Mouse (Mus musculus) forebrain, embryonic 10.5 days (tissue): Measurements from ENCODE around the gene C530008M17Rik. TPM values are rescaled to one million over a fixed set of nuclear protein-coding genes. Genes with fewer than 3 reads are reported as not detected.
A peak's percentile ranks its signal among the peaks of the same experiment; 100 is the strongest.

ENCODE experiments used
- DNase-seq: peaks from one replicate; pipeline ENCODE4 v3.0.0-alpha.2; 2017; ENCODE audit warnings: low spot score; ENCODE audit errors: extremely low spot score
- H3K27ac ChIP-seq: fragments of 300-500 bp; sonication (generic); 2 replicates; pipeline ENCODE4 v1.5.1; 2016; ENCODE audit warnings: mild to moderate bottlenecking
- H3K27me3 ChIP-seq: fragments of 300-500 bp; sonication (generic); 2 replicates; pipeline ENCODE4 v1.6.1; 2016; ENCODE audit warnings: mild to moderate bottlenecking; ENCODE audit not compliant: poor library complexity, severe bottlenecking
- H3K36me3 ChIP-seq: fragments of 300-500 bp; sonication (generic); replicated peaks from 2 replicates; pipeline ENCODE4 v1.6.1; 2016; ENCODE audit warnings: mild to moderate bottlenecking, moderate library complexity
- H3K4me1 ChIP-seq: fragments of 300-500 bp; sonication (generic); 2 replicates; pipeline ENCODE4 v1.6.1; 2016
- H3K4me3 ChIP-seq: fragments of 300-500 bp; sonication (generic); 2 replicates; pipeline ENCODE4 v1.5.1; 2016; ENCODE audit warnings: mild to moderate bottlenecking, moderate library complexity
- H3K9me3 ChIP-seq: fragments of 300-500 bp; sonication (generic); 2 replicates; pipeline ENCODE4 v1.6.1; 2016; ENCODE audit warnings: mild to moderate bottlenecking, moderate library complexity
- WGBS: fragments of 180-500 bp; shearing (Covaris S2); methylation state at CpG from one replicate; pipeline ENCODE4 v1.1.7; 2016; 5-methylcytosine and 5-hydroxymethylcytosine counted together
- polyA plus RNA-seq: library from polyadenylated mRNA; unstranded; fragments of >200 nt; fragmentation: Nextera tagmentation; extraction: Ambion mirVana; gene quantifications from 2 replicates; pipeline ENCODE4 v1.2.1, GENCODE M21; 2016

C530008M17Rik gene
- polyA plus RNA-seq, 1 experiment from 2014 or later, result 31.6 TPM

DNA sequence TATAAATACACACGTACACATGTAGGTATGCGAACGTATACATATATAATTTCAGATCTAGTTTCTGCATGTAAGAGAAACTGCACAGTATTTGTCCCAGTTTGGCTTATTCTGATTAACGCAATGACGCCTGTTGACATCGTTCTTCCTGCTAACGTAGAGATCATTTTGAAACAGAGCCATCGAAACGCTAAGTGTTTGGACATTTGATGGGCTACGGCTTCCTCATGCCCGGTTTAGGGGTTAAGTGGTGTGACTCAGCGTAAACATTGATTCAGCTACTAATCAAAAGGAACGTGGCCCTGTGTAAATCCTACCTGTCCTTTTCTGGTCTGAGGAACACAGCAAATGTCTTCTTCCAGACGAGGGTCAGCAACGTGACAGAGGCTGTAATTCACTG, 113.3 kb downstream of the C530008M17Rik start:
- H3K4me1 ChIP-seq, result 0 out of 2 replicates have a peak, but pooled peaks cover 3% of the 10 kb centered on the region
- DNase-seq, result no peak
- peaks cover 68% of the 10 kb centered on the region for H3K36me3 ChIP-seq

DNA sequence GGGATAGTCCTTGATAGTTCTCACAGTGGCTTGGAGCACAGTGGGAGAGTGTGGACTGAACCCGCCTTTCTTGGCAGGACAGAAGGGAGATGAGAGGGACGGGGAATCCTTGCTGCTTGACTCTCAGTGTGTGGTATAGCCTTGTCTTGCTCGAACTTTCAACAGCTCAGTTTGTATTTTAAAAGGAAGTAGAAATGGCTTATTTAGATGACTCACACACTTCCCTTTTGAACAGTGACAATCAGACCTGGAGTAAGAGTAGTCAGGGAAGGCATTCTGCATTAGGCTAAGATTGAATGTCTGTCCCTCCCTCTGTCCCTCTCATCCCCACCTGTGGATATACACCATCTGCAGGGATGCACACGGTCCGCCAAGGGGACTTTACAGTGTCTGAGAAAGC, 115.1 kb downstream of the C530008M17Rik start:
- DNase-seq, result no peak
- Histone ChIP-seq H3K9me3 (no peaks in the 10 kb centered on the region), H3K27ac (no peak overlapping the region), H3K27me3 (no peaks in the 10 kb centered on the region), H3K4me1 (0 out of 2 replicates have a peak, but pooled peaks cover 3% of the 10 kb centered on the region), H3K36me3 (peaks cover 50% of the 10 kb centered on the region), H3K4me3 (no peak overlapping the region)
- WGBS, result 92% methylated on average over 5 of the region's 5 CpGs

More for the DNA sequence above, 113.3 kb downstream of the C530008M17Rik start:
- no peaks in the 10 kb centered on the region for H3K27me3 ChIP-seq
- H3K4me3 ChIP-seq, result no peak overlapping the region
- peaks cover 8% of the 10 kb centered on the region for H3K9me3 ChIP-seq
- no peak overlapping the region for H3K27ac ChIP-seq
- 96% methylated on average over 15 of the region's 15 CpGs for WGBS

DNA sequence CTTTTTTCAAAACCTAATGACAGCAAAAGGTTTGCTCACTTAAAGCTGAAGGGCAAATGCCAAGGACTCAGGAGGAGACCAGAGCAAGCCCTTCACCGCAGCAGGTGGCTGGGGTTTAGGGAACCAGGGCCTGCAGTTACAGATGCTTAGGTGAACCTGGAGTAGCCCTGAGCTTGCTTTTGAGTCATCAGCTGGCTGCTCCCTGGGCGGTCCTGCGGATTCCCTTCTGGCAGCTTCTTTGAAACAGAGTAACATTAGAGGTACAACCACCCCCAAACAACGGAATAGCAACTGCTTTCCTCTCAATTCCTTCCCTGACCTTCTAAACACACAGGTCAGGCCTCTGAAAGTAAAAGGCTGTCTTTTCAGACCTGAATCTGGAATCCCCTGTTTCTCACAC, 116.5 kb downstream of the C530008M17Rik start:
- no peaks in the 10 kb centered on the region for H3K27me3 ChIP-seq
- no peak overlapping the region for H3K27ac ChIP-seq
- 56% methylated on average over 4 of the region's 4 CpGs for WGBS
- H3K36me3 ChIP-seq, result peaks cover 35% of the 10 kb centered on the region
- 0 out of 2 replicates have a peak, but pooled peaks cover 3% of the 10 kb centered on the region for H3K4me1 ChIP-seq
- DNase-seq, result no peak
- H3K4me3 ChIP-seq, result no peak overlapping the region
- H3K9me3 ChIP-seq, result no peaks in the 10 kb centered on the region

DNA sequence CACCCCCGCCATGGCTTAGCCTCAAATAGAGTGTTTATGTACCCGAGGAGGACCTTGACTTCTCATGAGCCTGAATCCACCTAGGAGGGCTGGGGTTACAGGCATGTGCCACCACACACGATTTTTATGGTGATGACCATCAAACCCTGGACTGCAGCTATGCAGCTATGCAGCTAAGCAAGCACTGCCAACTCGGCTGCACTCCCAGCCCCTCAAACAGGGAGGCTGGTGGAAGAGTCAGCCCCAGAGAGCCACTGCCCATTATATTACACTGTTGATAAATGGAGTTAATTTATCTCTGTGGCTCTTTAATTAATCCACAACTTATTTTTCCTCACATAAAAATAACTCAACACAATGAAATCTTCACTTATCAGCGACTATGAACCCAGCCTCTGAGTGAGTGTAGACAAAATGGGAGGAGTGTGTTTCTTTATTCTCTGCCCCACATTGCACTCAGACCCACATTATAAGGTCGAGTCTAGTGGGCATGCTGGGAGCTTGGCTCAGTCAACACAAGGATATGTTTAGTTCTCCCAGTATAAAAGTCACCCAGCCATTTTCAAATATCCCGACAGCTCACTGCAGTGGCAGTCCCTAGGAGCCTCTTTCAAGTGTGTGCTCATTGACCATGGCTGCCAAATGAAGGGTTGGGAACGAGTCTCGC, 117.3 kb downstream of the C530008M17Rik start:
- Histone ChIP-seq H3K4me3 (no peak overlapping the region), H3K27me3 (no peaks in the 10 kb centered on the region), H3K36me3 (peaks cover 27% of the 10 kb centered on the region), H3K9me3 (no peaks in the 10 kb centered on the region), H3K27ac (no peak overlapping the region), H3K4me1 (peaks cover 4% of the 10 kb centered on the region)
- DNase-seq, result no peak
- 85% methylated on average over 9 of the region's 9 CpGs for WGBS

DNA sequence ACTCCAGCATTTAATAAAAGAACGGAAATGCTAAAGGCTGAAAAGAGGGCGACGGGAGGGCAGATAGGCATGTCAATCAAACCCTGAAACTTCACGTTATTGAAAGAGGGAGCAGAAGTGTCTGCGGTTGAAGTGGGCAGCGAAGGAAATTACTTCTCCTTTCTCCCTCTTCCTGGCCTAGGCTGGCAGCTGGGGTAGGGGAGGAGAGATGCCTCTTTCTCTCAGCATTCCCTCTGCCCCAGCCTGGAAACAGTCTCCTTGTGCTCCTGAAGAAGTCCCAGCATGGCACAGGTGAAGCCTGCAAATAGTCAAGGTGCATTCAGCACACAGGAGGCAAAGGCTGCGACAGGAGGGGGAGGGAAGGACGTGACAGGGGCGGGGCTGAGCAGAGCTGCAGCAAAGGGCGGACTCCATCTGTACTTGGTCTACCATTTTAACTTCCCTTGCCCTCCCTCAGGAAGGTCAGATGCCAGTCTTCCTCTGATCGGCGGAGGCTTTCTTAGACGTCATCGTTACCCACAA, 122.8 kb downstream of the C530008M17Rik start:
- no peak for DNase-seq
- H3K36me3 ChIP-seq, result peaks cover 3% of the 10 kb centered on the region; the same call in 1 of the 2 replicates
- peaks cover 45% of the 10 kb centered on the region for H3K4me1 ChIP-seq
- H3K9me3 ChIP-seq, result no peaks in the 10 kb centered on the region
- peak overlapping the region; percentile 78 for H3K27ac ChIP-seq
- H3K27me3 ChIP-seq, result no peaks in the 10 kb centered on the region
- 45% methylated on average over 14 of the region's 14 CpGs for WGBS
- no peak overlapping the region for H3K4me3 ChIP-seq

DNA sequence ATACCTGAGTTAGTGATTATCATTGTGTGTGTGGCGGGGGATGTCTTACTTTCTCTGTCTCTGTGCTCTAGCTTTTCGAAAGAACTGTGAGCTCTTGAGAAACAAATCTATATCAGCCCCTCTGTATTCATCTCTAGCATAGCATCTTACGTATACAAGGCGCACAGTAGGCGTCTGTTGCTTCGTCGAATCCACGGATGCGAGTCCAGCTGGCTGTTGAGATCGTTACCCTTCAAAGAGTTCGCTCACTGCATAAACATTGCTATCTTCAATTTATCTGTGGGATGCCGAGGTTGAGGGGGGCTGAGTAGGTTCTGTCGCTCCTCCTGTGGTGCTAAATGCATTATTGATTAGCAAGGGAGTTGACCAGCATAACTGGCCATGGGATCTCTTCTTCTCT, 125.6 kb downstream of the C530008M17Rik start:
- no peaks in the 10 kb centered on the region for H3K9me3 ChIP-seq

DNA sequence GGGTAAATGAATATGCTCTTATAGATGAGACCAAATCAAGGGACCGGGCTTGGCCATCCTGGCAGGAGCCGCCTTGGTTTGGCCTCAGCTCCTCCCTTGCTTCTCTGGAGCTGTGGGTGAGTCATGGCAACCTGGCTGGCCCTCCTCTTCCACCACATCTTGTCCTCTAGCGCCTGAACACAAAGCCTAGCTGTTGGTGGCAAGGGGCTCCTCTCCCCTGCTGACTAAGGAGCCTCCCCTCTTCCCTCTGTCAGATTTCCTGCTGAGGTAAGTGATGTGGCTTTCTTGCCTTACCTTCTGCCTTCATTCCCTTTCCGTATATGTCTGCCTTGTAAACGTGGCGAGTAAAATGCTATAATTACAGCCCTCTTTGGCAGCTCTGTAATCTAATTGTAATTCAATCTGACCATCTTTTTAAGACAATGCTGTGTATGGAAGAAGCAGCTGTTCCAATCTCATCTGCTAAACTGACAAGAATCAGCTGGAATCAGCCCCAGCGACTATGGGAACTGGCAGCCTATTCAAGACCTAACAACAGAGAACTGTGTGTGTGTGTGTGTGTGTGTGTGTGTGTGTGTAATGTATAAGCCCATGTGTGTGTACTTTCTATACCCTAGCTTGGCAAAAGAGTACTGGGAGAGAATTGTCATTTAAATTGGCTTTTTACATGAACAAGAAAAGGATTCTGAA, 126.2 kb downstream of the C530008M17Rik start:
- H3K27ac ChIP-seq, result peak overlapping the region; percentile 80
- no peaks in the 10 kb centered on the region for H3K27me3 ChIP-seq
- DNase-seq, result no peak
- WGBS, result 35% methylated on average over 7 of the region's 7 CpGs
- no peak overlapping the region; the same call in 1 of the 2 replicates for H3K4me3 ChIP-seq
- H3K9me3 ChIP-seq, result no peaks in the 10 kb centered on the region
- peaks cover 45% of the 10 kb centered on the region for H3K4me1 ChIP-seq
- peaks cover 16% of the 10 kb centered on the region for H3K36me3 ChIP-seq

More for the DNA sequence above, 125.6 kb downstream of the C530008M17Rik start:
- Histone ChIP-seq H3K27ac (peak overlapping the region; percentile 80), H3K36me3 (peaks cover 10% of the 10 kb centered on the region), H3K27me3 (no peaks in the 10 kb centered on the region), H3K4me1 (peaks cover 45% of the 10 kb centered on the region), H3K4me3 (no peak overlapping the region; the same call in 1 of the 2 replicates)
- DNase-seq, result no peak
- 84% methylated on average over 13 of the region's 13 CpGs for WGBS

DNA sequence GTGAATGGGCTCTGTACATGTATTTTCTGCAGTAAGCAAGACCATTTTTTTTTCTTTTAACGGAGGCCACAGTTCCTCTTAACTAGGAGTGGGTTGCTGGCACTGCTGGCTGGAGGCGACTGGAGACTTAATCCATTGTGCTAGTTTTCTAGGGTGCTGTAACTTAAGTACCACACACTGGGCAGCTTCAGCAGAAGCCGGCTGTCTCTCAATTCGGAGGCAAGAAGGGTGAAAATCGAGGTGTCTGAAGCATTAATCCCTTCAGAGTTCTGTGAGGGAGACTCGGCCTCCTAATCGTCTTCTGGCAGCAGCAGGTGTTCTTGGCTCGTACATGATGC, 126.8 kb downstream of the C530008M17Rik start:
- no peak overlapping the region for H3K4me3 ChIP-seq
- peaks cover 21% of the 10 kb centered on the region for H3K36me3 ChIP-seq
- H3K4me1 ChIP-seq, result peaks cover 45% of the 10 kb centered on the region
- peak overlapping the region; percentile 80; the same call in 1 of the 2 replicates for H3K27ac ChIP-seq
- 28% methylated on average over 8 of the region's 8 CpGs for WGBS
- no peak for DNase-seq
- no peaks in the 10 kb centered on the region for H3K27me3 ChIP-seq
- no peaks in the 10 kb centered on the region for H3K9me3 ChIP-seq

DNA sequence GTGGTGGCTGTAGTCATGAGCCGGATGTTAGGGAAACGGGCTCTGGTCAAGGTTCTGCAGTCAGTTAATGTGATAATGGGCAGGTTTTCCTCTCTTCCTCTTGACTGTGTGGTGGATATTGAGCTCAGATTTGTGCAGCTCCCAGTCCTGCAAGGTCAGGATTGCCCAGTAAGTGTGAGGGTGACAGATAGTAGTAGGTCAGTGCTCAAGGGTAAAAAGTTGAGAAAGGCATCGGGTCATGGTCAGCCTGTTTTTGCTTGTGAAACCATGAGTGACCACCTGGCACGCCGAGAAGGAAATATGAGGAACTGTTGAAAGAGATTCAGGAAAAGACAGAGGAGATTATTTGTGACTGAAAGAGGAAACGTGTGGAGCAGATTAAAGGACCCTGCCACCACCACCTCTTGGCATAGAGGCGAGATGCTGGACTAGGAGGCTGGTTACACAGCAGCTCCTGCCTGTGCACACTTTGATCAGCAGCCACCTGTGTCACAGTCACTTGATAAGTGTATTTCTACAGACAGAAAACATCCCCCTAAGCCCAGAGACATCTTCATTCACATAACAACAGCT, 127.9 kb downstream of the C530008M17Rik start:
- no peaks in the 10 kb centered on the region for H3K9me3 ChIP-seq
- WGBS, result 87% methylated on average over 7 of the region's 7 CpGs
- H3K36me3 ChIP-seq, result peaks cover 32% of the 10 kb centered on the region
- no peak overlapping the region for H3K4me3 ChIP-seq
- DNase-seq, result no peak
- H3K27me3 ChIP-seq, result no peaks in the 10 kb centered on the region
- peaks cover 38% of the 10 kb centered on the region for H3K4me1 ChIP-seq
- no peak overlapping the region for H3K27ac ChIP-seq

DNA sequence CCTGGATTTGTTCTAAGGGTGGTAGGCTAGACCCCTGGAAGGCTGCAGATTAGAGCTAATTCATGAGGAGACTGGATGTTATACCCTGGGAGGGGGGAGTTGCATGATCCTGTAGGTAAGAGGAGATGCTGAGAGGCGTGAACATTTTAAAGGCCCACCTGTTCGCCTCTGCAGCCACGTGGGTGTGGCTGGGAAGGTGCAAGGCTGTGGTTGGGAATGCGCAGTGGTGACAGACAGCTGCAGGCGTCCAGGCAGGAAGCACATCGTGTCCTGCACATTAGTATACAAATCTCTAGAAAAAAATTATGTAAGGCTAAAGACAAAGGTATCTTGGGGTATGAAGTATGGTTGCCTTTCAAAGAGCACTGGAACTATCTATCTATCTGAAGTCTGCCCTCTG, 128.7 kb downstream of the C530008M17Rik start:
- WGBS, result 86% methylated on average over 6 of the region's 6 CpGs
- DNase-seq, result no peak
- Histone ChIP-seq H3K4me1 (peaks cover 30% of the 10 kb centered on the region), H3K4me3 (no peak overlapping the region), H3K9me3 (no peaks in the 10 kb centered on the region), H3K27me3 (no peaks in the 10 kb centered on the region), H3K27ac (no peak overlapping the region), H3K36me3 (peaks cover 40% of the 10 kb centered on the region)

DNA sequence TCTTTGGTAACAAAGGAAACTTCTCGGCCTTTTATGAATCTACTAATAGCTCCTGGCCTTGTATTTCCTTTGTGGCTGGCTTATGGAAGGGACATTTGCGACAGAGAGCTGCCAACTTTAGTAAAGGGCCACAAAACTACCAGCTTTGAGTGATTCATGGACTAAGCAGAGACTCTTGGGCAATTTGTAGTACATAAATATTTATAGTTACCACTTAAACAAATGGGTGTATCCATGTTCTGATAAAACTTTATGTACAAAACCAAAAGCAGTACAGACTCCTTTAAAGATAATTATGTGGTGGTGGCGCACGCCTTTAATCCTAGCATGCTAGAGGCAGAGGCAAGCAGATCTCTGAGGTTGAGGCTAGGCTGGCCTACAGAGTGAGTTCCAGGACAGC, 133.6 kb downstream of the C530008M17Rik start:
- WGBS, result 91% methylated on average over 4 of the region's 4 CpGs
- Histone ChIP-seq H3K27ac (no peak overlapping the region), H3K9me3 (no peaks in the 10 kb centered on the region), H3K36me3 (peaks cover 78% of the 10 kb centered on the region), H3K27me3 (no peaks in the 10 kb centered on the region), H3K4me3 (no peak overlapping the region), H3K4me1 (no peaks in the 10 kb centered on the region)
- no peak for DNase-seq

DNA sequence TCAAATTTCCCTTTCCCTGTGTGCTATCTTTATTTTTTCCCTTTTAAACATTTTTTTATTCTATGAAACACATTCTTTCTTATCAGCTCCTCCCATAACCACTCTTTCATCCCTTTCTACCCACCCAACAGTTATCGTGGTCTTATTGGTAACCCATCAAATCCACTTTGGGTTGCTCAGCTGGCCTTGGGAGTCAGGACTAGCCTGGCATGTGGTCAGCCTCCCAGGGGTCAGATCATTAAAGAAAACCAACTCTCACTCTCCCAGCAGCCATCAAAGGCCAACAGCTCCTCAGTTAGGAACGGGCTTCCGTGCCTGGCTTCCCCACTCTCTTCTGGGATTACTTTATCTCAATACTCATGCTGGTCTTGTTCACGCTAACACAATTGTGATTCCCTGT, 135.0 kb downstream of the C530008M17Rik start:
- no peaks in the 10 kb centered on the region for H3K27me3 ChIP-seq
- H3K9me3 ChIP-seq, result no peaks in the 10 kb centered on the region
- 86% methylated on average over 4 of the region's 4 CpGs for WGBS
- H3K4me3 ChIP-seq, result no peak overlapping the region
- no peak for DNase-seq
- H3K27ac ChIP-seq, result no peak overlapping the region
- no peaks in the 10 kb centered on the region for H3K4me1 ChIP-seq
- peaks cover 78% of the 10 kb centered on the region for H3K36me3 ChIP-seq

DNA sequence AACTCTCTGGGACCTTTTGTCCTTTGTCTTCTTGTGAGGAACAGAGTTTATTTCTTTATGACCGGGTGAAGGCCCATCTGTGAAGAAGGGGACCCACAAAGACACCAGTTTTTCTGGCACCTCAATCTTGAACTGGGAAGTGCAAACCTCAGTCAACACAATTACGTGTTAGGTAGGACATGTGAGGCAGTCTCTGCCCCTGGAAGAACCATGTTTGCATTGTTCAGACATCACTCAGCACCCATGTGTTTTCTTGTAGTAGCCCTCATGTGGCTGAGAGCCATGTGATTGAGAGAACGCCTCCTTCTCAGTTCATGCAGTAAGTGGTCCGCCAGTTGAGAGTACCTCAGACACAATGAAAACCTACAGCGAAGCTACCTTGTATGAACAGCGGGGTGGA, 136.4 kb downstream of the C530008M17Rik start:
- Histone ChIP-seq H3K27me3 (no peaks in the 10 kb centered on the region), H3K27ac (no peak overlapping the region), H3K36me3 (peaks cover 68% of the 10 kb centered on the region), H3K4me3 (no peak overlapping the region), H3K9me3 (no peaks in the 10 kb centered on the region), H3K4me1 (no peaks in the 10 kb centered on the region)
- DNase-seq, result no peak
- 97% methylated on average over 6 of the region's 6 CpGs for WGBS
